Mouse (Mus musculus) heart, adult 2 months (tissue): ENCODE data around the gene Tex35.

Experiments
- CTCF ChIP-seq: fragments of 200-600 bp; IDR thresholded peaks from 2 replicates; pipeline ENCODE4 v1.8.1; 2022; ENCODE audit warnings: antibody characterized with exemption, mild to moderate bottlenecking, moderate library complexity
- EP300 ChIP-seq: fragments of 200-500 bp; IDR thresholded peaks from 2 replicates; pipeline ENCODE4 v1.6.1; 2011; ENCODE audit warnings: low read depth, low read length, control low read depth; ENCODE audit not compliant: insufficient read depth
- POLR2A ChIP-seq: fragments of 200-500 bp; IDR thresholded peaks from 2 replicates; pipeline ENCODE4 v1.6.1; 2011; ENCODE audit warnings: mild to moderate bottlenecking, low read depth, low read length, control low read depth; ENCODE audit not compliant: insufficient read depth

DNA sequence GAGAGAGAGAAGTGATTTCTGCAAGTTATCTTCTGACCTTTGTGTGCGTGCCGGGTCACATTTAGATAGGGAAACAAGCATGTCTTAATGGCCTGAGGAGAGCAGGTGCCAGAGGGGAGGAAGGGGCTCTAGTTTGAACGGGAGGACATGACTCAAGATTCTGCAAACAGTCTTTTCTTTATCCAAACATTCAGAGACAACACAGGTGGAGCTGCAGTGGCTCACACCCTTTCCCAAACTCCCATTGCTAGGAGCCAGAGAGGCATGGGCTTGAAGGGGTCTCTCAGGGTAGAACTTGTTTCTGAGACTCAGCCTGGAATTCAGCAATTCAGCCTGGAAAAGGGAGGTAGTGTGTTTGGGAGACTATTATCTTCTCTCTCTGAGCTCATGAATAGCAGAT lies 15.4 kb upstream of the Tex35 start:
- TF ChIP-seq CTCF, result no peak
- no peak for TF ChIP-seq POLR2A
- no peak for TF ChIP-seq EP300
